In the genomic region with DNA sequence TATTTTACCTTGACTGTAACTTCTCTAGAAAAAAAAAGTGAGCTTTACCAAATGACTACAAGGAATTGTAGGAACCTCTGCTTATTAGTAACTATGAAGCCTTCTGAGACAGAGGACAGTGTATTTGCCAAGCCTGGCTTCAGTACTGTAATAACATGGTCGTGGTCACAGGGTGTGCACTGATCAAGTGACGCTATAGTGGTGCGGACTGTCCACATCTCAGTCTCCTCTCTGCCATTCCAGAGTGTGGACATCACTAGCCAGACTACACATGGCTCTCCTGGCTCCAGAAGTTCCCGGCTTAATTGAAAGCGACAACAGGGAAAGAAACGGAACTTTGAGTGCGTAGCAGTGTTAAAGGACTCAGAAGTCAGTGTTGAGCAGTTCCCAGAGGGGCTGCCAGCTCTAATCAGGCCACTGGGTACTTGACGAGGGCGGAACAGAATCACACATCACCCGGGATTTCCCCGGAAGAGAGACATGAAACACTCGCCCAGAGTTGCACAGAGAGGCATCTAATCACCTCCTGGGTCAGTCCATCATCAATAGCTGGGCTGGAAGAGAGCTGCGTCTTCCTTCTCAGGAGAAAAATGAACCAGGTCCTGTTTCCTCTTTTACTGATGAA, we compare ENCODE assay signal across 13 mouse cellular contexts.
DNase-seq lines count a peak whose midpoint lies in the region; ATAC-seq and TF ChIP-seq lines count a peak whose summit lies in the region.
"Had no signal": no experiment of that assay in that cellular context is flagged by ENCODE, and none has a peak within 500 bp of the region (broad histone marks: within the 10 kb centered on the region; RNA-seq: fewer than 3 reads in every experiment).

No protein-coding gene starts in this region.

- H3K27ac ChIP-seq in hindbrain, postnatal 0 days: no peak overlapping the region
- no peak overlapping the region for H3K27ac ChIP-seq in hindbrain, embryonic 14.5 days
- peak overlapping the region; percentile 20; the same call in 1 of the 2 replicates for H3K27ac ChIP-seq in heart, embryonic 15.5 days
- H3K27ac ChIP-seq in midbrain, embryonic 12.5 days (replicated peaks): 0 out of 2 replicates have a peak overlapping the region, but pooled peaks have one; percentile 25
- H3K27ac ChIP-seq: embryonic facial prominence, embryonic 15.5 days; kidney, postnatal 0 days had no signal

- peak; percentile 52; the same call in 1 of the 2 replicates for ATAC-seq in hindbrain, postnatal 0 days
- no peak for ATAC-seq in hindbrain, embryonic 14.5 days (ENCODE audit: low FRiP score)
- ATAC-seq in heart, embryonic 15.5 days (replicated peaks; ENCODE audit: insufficient number of reproducible peaks, insufficient read depth, low FRiP score, low read depth): no peak; the same call in 1 of the 2 replicates
- ATAC-seq in midbrain, embryonic 12.5 days (ENCODE audit: low FRiP score, low read depth): peak; percentile 66
- ATAC-seq: activated CD4-positive, CD25-positive, alpha-beta regulatory T cell, adult 4 months had no signal

- H3K9me3 ChIP-seq in hindbrain, postnatal 0 days (ENCODE audit: low read length): no peaks in the 10 kb centered on the region
- no peaks in the 10 kb centered on the region for H3K9me3 ChIP-seq in hindbrain, embryonic 14.5 days (ENCODE audit: control insufficient read depth, low read length)
- no peaks in the 10 kb centered on the region for H3K9me3 ChIP-seq in heart, embryonic 15.5 days (replicated peaks)
- H3K9me3 ChIP-seq in midbrain, embryonic 12.5 days: no peaks in the 10 kb centered on the region
- H3K9me3 ChIP-seq: embryonic facial prominence, embryonic 15.5 days had no signal

- no peaks in the 10 kb centered on the region for H3K36me3 ChIP-seq in hindbrain, postnatal 0 days (ENCODE audit: insufficient read depth, low read length)
- no peaks in the 10 kb centered on the region for H3K36me3 ChIP-seq in hindbrain, embryonic 14.5 days (replicated peaks; ENCODE audit: control insufficient read depth, insufficient read depth)
- H3K36me3 ChIP-seq in heart, embryonic 15.5 days: no peaks in the 10 kb centered on the region
- H3K36me3 ChIP-seq in midbrain, embryonic 12.5 days: no peaks in the 10 kb centered on the region
- H3K36me3 ChIP-seq: embryonic facial prominence, embryonic 15.5 days had no signal

- H3K27me3 ChIP-seq in hindbrain, postnatal 0 days (ENCODE audit: insufficient read depth, low read length): no peaks in the 10 kb centered on the region
- no peaks in the 10 kb centered on the region for H3K27me3 ChIP-seq in hindbrain, embryonic 14.5 days (ENCODE audit: control insufficient read depth, insufficient read depth, low read length)
- no peaks in the 10 kb centered on the region for H3K27me3 ChIP-seq in heart, embryonic 15.5 days
- no peaks in the 10 kb centered on the region; the same call in 1 of the 2 replicates for H3K27me3 ChIP-seq in midbrain, embryonic 12.5 days
- H3K27me3 ChIP-seq: embryonic facial prominence, embryonic 15.5 days had no signal

- WGBS in hindbrain, postnatal 0 days: 53% methylated on average over 13 of the region's 13 CpGs
- WGBS in hindbrain, embryonic 14.5 days: 62% methylated on average over 13 of the region's 13 CpGs
- 32% methylated on average over 13 of the region's 13 CpGs for WGBS in heart, embryonic 15.5 days
- 44% methylated on average over 13 of the region's 13 CpGs for WGBS in midbrain, embryonic 12.5 days

- 0 out of 2 replicates have a peak, but pooled peaks cover under 1% of the 10 kb centered on the region for H3K4me1 ChIP-seq in hindbrain, postnatal 0 days (ENCODE audit: insufficient read depth, low read length)
- peaks cover 17% of the 10 kb centered on the region for H3K4me1 ChIP-seq in hindbrain, embryonic 14.5 days (replicated peaks; ENCODE audit: control insufficient read depth, insufficient read depth, low read length)
- peaks cover 33% of the 10 kb centered on the region for H3K4me1 ChIP-seq in heart, embryonic 15.5 days (replicated peaks)
- peaks cover 35% of the 10 kb centered on the region for H3K4me1 ChIP-seq in midbrain, embryonic 12.5 days
- H3K4me1 ChIP-seq: embryonic facial prominence, embryonic 15.5 days had no signal

- no peak overlapping the region for H3K9ac ChIP-seq in hindbrain, postnatal 0 days (replicated peaks; ENCODE audit: low read length)
- no peak overlapping the region for H3K9ac ChIP-seq in hindbrain, embryonic 14.5 days
- no peak overlapping the region for H3K9ac ChIP-seq in heart, embryonic 15.5 days
- no peak overlapping the region for H3K9ac ChIP-seq in midbrain, embryonic 12.5 days (replicated peaks)
- H3K9ac ChIP-seq: embryonic facial prominence, embryonic 15.5 days; lung, embryonic 14.5 days had no signal

- H3K4me3 ChIP-seq in hindbrain, postnatal 0 days (ENCODE audit: low read length): no peak overlapping the region
- no peak overlapping the region for H3K4me3 ChIP-seq in hindbrain, embryonic 14.5 days (replicated peaks; ENCODE audit: low read length)
- 0 out of 2 replicates have a peak overlapping the region, but pooled peaks have one; percentile 16 for H3K4me3 ChIP-seq in heart, embryonic 15.5 days
- H3K4me3 ChIP-seq in midbrain, embryonic 12.5 days: no peak overlapping the region
- H3K4me3 ChIP-seq: embryonic facial prominence, embryonic 15.5 days had no signal

- peak; percentile 34 for DNase-seq in hindbrain, postnatal 0 days (ENCODE audit: low spot score)
- no peak for DNase-seq in hindbrain, embryonic 14.5 days (ENCODE audit: low spot score)
- DNase-seq in gastrocnemius, postnatal 25 days: no peak
- no peak for DNase-seq in spleen, adult 12 weeks (ENCODE audit: low spot score)
- DNase-seq in gastrocnemius, adult 8-10 months (ENCODE audit: low spot score in 2 of 2): no peak
- DNase-seq: cerebellum, adult 9-10 months; lung, embryonic 14.5 days; thymus, adult 2 months had no signal

- H3K4me2 ChIP-seq in hindbrain, postnatal 0 days (ENCODE audit: low read depth, low read length): no peak overlapping the region
- no peak overlapping the region for H3K4me2 ChIP-seq in hindbrain, embryonic 14.5 days (replicated peaks)
- peak overlapping the region; percentile 45 for H3K4me2 ChIP-seq in heart, embryonic 15.5 days
- no peak overlapping the region for H3K4me2 ChIP-seq in midbrain, embryonic 12.5 days (replicated peaks)
- H3K4me2 ChIP-seq: embryonic facial prominence, embryonic 15.5 days; lung, embryonic 14.5 days had no signal

- TF ChIP-seq CTCF in hindbrain, postnatal 0 days (IDR thresholded peaks at IDR 0.05; ENCODE audit: low read depth): no peak

Comparison
In these comparisons a context has a peak if more than half of its experiments do, and no peak if none do; other contexts are left out.
1. ATAC-seq: peak in hindbrain, postnatal 0 days (single experiment) and midbrain, embryonic 12.5 days (single experiment); none in hindbrain, embryonic 14.5 days (single experiment) and heart, embryonic 15.5 days (single experiment).
2. H3K27ac ChIP-seq: peak in heart, embryonic 15.5 days (single experiment) and midbrain, embryonic 12.5 days (single experiment); none in hindbrain, postnatal 0 days (single experiment) and hindbrain, embryonic 14.5 days (single experiment).